Mouse (Mus musculus) liver (tissue): ENCODE results near the gene Tmem87b.

Experiments used
- DNase-seq: peaks from one replicate; pipeline ENCODE4 v3.0.0-alpha.2; 2020; ENCODE audit warnings: mixed read lengths

Gene Tmem87b

DNA sequence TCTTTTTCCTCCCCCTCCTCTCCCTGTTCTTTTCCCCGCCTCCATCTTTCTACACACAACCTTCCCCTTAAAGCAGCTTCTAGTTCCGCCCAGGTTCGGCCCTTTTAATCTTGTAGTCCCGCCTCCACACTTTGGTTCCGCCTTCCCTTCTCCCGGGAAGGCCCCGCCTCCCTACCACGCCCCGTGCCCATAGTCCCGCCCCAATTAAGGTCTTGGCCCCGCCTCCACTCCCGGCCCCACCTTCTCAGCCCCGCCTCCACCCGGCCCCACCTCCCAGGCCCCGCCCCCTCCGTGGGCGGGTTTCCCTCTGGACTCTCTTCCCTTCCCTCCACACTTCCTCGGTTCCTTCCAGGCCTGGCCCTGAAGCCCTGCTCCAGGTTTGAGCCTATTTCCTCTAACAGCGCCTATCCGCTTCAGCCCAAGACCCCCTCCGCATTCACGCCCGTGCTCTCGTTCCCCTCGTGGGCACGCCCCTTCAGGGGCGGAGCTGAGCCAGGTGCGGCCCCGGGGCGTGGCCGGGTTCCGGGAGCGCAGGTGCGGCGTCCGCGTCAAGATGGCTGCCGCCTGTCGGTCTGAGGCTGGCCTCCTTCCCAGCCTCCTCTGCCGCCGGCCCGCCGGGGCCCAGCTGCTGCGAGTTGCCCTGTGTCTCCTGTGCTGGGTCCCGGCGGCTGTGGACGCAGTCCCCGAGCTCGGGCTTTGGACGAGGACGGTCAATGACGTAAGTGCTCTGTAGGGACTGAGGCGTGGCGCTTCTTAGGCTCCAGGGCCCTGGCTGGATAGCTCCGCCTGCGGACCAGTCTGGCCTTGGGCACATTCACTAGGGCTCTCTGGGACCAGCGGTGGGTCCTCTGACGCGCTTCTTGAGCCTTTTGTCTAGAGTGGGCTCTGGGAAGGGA is at the start of gene Tmem87b:
Gene Tmem87b (plus strand): TSS at position 333 of the 896 bp plus-strand sequence.
- peak; percentile 94 for DNase-seq

- DNase-seq, result no peak
These were observed 49.2 kb upstream of the Tmem87b start for GRCm38 (mm10) chr2:128768545-128769247.

DNA sequence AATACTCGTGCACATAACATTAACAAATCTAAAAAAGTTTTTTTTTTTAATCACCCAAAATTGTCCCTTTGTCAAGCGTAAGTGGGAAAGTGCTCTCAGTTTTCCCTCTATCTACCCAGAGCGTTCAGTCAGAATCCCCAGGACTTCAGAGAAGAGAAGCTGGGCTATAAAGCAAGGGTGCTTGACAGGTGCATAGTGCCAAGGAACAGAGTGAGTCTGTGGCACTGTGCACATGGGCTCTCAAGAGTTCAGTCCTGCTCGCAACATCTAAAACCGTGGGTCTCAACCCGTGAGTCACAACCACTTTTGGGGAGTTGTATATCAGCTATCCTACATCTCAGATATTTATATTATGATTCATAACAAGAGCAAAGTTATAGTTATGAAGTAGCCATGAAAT is 47.4 kb upstream of the Tmem87b start:
- no peak for DNase-seq

DNA sequence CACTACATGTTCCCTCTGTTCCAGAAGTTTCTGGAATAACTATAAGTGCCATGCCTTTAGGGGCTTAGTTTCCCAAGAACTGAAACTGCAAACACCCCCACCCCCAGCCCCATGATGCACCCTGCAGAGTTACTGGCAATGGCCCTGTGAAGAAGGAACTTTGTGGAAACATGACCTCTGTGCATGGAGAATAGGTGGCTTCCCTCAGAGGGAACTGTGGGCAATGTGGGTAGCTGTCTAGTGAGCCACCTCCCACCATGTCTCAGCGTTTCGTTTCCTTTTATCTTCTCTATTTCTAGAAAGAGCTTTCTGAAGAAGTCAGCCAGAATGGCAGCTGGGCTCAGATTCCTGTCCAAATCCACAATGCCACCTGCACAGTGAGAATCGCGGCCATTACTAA is 46.9 kb upstream of the Tmem87b start:
- DNase-seq, result no peak

- no peak for DNase-seq
These were observed 46.1 kb upstream of the Tmem87b start for GRCm38 (mm10) chr2:128771750-128772338.

- no peak for DNase-seq
These were observed 35.7 kb upstream of the Tmem87b start for GRCm38 (mm10) chr2:128782231-128782630.

DNA sequence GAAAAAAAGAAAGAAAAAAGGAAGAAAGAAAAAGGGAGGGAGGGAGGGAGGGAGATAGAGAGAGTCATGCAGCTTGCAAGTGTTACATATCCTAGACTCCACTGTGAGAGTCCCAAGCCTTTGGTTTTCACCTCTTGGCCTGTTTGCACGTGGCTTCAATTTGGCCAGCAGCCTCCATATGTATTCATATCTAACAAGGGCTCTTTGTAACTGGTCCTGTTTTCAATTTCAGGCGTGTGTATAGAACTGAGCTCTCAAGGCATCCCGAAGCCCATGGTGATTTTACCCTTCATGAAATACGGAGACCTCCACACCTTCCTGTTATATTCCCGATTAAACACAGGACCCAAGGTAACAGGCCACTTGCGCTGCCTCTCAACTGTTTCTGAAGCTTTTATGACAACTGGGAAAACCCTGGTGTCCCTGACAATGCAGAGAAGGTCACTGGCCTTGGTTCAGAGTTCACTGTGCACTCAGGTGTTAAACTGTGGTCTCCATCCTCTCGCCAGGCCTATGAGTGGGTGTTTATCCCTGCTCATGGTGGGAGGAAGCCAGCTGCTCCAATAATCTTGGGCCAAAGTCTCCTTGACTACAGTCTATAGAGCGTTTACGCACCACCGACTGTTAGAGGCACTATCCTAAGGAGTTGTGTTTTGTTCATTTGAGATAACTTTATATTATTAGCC is 34.1 kb upstream of the Tmem87b start:
- DNase-seq, result no peak

- DNase-seq, result no peak
These were observed 33.1 kb upstream of the Tmem87b start for GRCm38 (mm10) chr2:128784814-128785213.

- no peak for DNase-seq
These were observed 31.6 kb upstream of the Tmem87b start for GRCm38 (mm10) chr2:128786341-128786740.

GRCm38 (mm10) chr2:128786795-128787194 is 31.1 kb upstream of the Tmem87b start:
- no peak for DNase-seq

DNA sequence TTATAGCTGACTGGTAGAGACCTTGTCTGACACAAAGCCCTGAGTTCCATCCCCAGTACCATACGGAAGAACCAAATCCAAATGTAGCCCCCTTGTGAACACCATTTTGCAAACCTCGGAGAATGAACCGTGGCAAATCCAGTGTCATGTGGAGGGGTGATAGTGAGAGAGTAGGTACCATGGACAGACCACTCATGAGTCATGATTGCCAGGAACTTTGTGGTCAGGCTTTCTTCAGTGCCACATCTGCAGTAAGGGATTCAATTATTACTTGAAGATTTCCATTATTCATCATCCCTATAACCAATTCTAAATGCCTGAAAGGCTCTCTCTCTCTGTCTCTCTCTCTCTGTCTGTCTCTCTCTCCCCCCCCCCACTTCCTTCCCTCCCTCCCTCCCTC is 30.1 kb upstream of the Tmem87b start:
- no peak for DNase-seq

DNA sequence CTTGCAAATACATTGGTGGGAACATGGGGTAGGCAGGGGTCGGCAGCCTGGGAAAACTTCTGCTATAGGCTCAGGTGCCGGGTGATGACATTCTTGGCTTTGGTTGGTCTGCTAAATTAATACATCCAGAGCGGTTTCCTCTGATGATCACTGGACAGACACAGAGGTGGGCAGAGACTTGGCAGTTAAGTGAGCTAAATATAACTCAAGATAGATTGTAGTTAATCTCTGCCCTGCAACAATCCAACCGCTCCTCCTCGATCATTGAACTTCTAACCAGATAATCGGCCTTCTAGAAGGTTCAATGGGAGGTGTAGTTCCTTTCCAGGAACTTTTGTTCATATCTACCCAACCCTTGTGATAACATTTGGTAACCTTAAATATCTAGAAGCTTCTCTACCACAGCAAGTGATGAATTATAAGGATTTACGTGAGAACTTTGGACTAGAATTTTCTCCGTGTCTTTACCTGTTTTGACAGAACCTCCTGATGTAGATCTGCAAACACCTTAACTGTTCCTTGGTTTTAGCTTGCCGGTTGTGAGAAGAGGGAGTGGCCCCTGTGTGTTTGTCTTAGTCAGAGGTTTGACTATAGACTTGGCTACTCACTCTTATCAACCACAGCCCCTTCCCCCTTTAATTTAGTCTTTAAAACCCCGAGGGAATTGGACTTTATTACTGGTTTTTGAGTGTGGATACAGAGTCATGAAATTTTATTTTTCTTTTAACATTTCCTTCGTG is 26.9 kb upstream of the Tmem87b start:
- no peak for DNase-seq

- DNase-seq, result no peak
These were observed 24.0 kb upstream of the Tmem87b start for GRCm38 (mm10) chr2:128793958-128794357.

DNA sequence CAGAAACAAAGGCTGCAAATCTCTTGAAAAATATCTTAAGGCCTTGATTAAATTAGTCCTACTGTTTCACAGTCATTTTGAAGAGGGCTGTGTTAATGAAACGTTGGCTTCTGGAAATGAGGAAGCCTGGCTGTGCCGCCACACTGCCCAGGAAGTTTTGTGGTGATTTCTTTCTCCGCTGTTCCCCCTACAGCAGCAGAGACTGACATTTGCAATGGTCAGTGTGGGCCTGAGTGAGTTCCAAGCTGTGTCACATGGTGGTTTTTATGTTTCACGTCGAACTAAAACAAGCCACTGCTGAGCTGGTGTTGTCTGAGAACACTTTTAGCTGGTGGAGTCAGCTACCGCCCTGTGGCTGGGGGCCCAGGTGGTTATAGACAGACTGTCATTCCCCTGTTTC is 21.5 kb upstream of the Tmem87b start:
- no peak for DNase-seq

DNA sequence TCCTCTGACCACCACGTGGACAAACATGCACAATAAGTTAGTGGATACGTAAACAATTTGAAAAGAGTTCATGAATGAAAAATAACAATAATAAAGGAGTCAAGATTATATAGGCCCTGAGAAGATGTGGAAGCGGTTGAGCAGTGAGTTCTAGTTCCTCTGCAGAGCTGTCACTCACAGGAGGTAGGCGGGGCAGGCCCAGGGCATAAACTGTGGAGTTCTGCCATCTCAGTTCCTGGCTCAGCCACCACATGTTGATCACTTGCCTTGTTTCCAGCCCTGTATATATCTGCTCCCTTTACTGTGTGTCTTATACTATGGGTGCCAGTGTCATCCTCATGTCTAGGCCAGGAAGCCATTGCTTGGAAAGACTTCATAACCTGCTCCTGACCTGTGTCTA is 14.5 kb upstream of the Tmem87b start:
- DNase-seq, result peak; percentile 10

- DNase-seq, result no peak
These were observed 12.6 kb upstream of the Tmem87b start for GRCm38 (mm10) chr2:128805341-128805740.

DNA sequence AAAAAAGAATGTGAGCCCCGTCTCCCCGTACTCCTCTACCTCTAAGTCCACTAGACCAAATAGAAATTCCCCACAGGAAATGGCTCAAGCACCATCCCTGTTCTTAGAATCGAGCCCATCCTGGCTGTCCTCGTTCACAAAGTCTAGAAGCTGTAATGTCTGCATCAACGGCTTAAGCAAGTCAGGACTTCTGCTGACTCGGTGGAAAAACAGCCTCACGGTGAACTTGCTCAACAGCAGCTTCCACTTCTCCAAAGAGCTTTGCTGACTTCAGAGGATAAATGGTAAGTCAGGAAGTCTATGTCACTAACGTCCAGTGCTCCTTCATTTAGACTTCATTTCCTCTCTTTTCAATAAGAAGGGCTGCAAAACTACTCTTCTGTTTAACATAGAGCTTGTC is 11.4 kb upstream of the Tmem87b start:
- DNase-seq, result peak; percentile 14

- DNase-seq, result no peak
These were observed 5.2 kb upstream of the Tmem87b start for GRCm38 (mm10) chr2:128812761-128813160.

DNA sequence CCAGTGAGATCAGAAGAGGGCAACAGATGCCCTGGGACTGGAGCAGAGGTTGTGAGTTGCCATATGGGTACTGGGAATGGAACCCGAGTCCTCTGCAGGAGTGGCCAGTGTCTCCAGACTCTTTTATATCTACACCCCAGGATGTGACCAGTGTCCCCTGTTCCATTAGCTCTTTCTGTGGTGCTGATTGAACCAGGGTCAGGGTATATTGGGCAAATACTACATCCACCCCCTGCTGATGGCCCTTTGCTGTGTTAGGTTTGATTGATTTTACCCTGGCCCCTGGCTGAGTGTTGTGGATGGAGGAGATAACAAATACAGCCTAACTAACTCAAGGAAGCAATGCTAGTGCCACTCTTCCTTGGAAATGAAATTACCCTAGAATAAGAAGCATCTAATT is 1.6 kb upstream of the Tmem87b start:
- DNase-seq, result no peak

GRCm38 (mm10) chr2:128816916-128817315 is 1.0 kb upstream of the Tmem87b start:
- DNase-seq, result no peak

DNA sequence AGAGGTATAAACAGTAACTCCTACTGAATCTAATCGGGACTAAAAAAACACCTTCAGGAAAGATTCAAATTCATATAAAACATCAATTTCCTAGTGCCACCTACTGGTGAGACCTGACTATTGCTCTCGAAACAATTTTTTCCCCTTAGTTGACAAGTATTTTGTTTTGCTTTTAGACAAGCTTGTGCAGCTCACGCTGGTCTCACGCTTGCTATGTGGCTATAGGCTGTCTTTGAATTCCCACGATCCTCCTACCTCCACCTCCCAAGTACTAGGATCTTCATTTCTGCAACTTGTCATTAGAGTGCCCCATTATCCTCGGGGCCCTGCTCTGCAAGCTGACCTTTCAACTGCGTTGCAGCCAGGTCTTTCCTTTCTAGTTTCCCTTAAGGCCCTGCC is 532 bp upstream of the Tmem87b start:
- DNase-seq, result peak; percentile 51

- DNase-seq, result no peak
These were observed 1.2 kb downstream of the Tmem87b start for GRCm38 (mm10) chr2:128818956-128819643.
